ENCODE assay signal across 20 mouse cellular contexts in genomic region chr7:96511018-96511609, GRCm38 (mm10).
DNase-seq lines count a peak whose midpoint lies in the region; ATAC-seq and TF ChIP-seq lines count a peak whose summit lies in the region.
"Had no signal": no experiment of that assay in that cellular context is flagged by ENCODE, and none has a peak within 500 bp of the region (broad histone marks: within the 10 kb centered on the region; RNA-seq: fewer than 3 reads in every experiment).

No protein-coding gene starts in this region.

- no peak overlapping the region for H3K4me3 ChIP-seq in kidney, embryonic 14.5 days (ENCODE audit: low read length)
- no peak overlapping the region for H3K4me3 ChIP-seq in embryonic facial prominence, embryonic 14.5 days (ENCODE audit: low read depth, low read length)
- no peak overlapping the region for H3K4me3 ChIP-seq in forebrain, postnatal 0 days (ENCODE audit: low read depth, low read length)
- no peak overlapping the region for H3K4me3 ChIP-seq in stomach, embryonic 15.5 days (replicated peaks)
- H3K4me3 ChIP-seq: hindbrain, embryonic 13.5 days; neural tube, embryonic 13.5 days had no signal

- ATAC-seq in kidney, embryonic 14.5 days (ENCODE audit: low FRiP score, low TSS enrichment): no peak
- no peak for ATAC-seq in embryonic facial prominence, embryonic 14.5 days (ENCODE audit: low read depth)
- ATAC-seq in forebrain, postnatal 0 days: 0 out of 2 replicates have a peak, but pooled peaks have one; percentile 5
- ATAC-seq in stomach, embryonic 15.5 days (ENCODE audit: insufficient read depth, low FRiP score, low read depth): peak; percentile 50; the same call in 1 of the 2 replicates
- ATAC-seq: activated CD4-positive, CD25-positive, alpha-beta regulatory T cell, adult 4 months; Patski had no signal

- no peaks in the 10 kb centered on the region for H3K27me3 ChIP-seq in kidney, embryonic 14.5 days (ENCODE audit: control insufficient read depth, insufficient read depth, low read length)
- H3K27me3 ChIP-seq in embryonic facial prominence, embryonic 14.5 days (replicated peaks; ENCODE audit: control insufficient read depth, insufficient read depth, low read length): no peaks in the 10 kb centered on the region
- no peaks in the 10 kb centered on the region for H3K27me3 ChIP-seq in forebrain, postnatal 0 days (ENCODE audit: insufficient read depth, low read length)
- no peaks in the 10 kb centered on the region for H3K27me3 ChIP-seq in stomach, embryonic 15.5 days (replicated peaks)
- H3K27me3 ChIP-seq: hindbrain, embryonic 13.5 days; neural tube, embryonic 13.5 days; Patski had no signal

- H3K27ac ChIP-seq in kidney, embryonic 14.5 days (ENCODE audit: low read depth, low read length): peak overlapping the region; percentile 76
- H3K27ac ChIP-seq in embryonic facial prominence, embryonic 14.5 days (replicated peaks; ENCODE audit: low read depth, low read length): peak overlapping the region; percentile 30; the same call in 1 of the 2 replicates
- peak overlapping the region; percentile 67 for H3K27ac ChIP-seq in forebrain, postnatal 0 days (ENCODE audit: low read depth, low read length)
- H3K27ac ChIP-seq in stomach, embryonic 15.5 days: peak overlapping the region; percentile 62; the same call in 1 of the 2 replicates
- H3K27ac ChIP-seq: neural tube, embryonic 13.5 days had no signal

- H3K9me3 ChIP-seq in kidney, embryonic 14.5 days (ENCODE audit: control insufficient read depth, low read length): no peaks in the 10 kb centered on the region
- H3K9me3 ChIP-seq in embryonic facial prominence, embryonic 14.5 days (ENCODE audit: control insufficient read depth, low read length): no peaks in the 10 kb centered on the region
- no peaks in the 10 kb centered on the region for H3K9me3 ChIP-seq in forebrain, postnatal 0 days (ENCODE audit: low read length)
- no peaks in the 10 kb centered on the region for H3K9me3 ChIP-seq in stomach, embryonic 15.5 days
- H3K9me3 ChIP-seq: hindbrain, embryonic 13.5 days; neural tube, embryonic 13.5 days had no signal

- TF ChIP-seq CTCF in forebrain, postnatal 0 days (IDR thresholded peaks at IDR 0.05; ENCODE audit: low read depth): no peak

- 62% methylated on average over 7 of the region's 7 CpGs for WGBS in kidney, embryonic 14.5 days
- WGBS in embryonic facial prominence, embryonic 14.5 days: 61% methylated on average over 7 of the region's 7 CpGs
- 78% methylated on average over 7 of the region's 7 CpGs for WGBS in forebrain, postnatal 0 days
- WGBS in stomach, embryonic 15.5 days: 57% methylated on average over 7 of the region's 7 CpGs

- H3K9ac ChIP-seq in kidney, embryonic 14.5 days (ENCODE audit: low read depth, low read length): no peak overlapping the region
- H3K9ac ChIP-seq in embryonic facial prominence, embryonic 14.5 days (ENCODE audit: low read depth, low read length): no peak overlapping the region
- no peak overlapping the region for H3K9ac ChIP-seq in forebrain, postnatal 0 days
- no peak overlapping the region for H3K9ac ChIP-seq in stomach, embryonic 15.5 days
- H3K9ac ChIP-seq: hindbrain, embryonic 13.5 days; neural tube, embryonic 13.5 days had no signal

- no peak overlapping the region for H3K4me2 ChIP-seq in kidney, embryonic 14.5 days (replicated peaks; ENCODE audit: low read depth, low read length)
- H3K4me2 ChIP-seq in embryonic facial prominence, embryonic 14.5 days (ENCODE audit: low read depth, low read length): no peak overlapping the region
- H3K4me2 ChIP-seq in forebrain, postnatal 0 days (ENCODE audit: low read depth): no peak overlapping the region
- no peak overlapping the region for H3K4me2 ChIP-seq in stomach, embryonic 15.5 days
- H3K4me2 ChIP-seq: hindbrain, embryonic 13.5 days; midbrain, embryonic 11.5 days; neural tube, embryonic 13.5 days had no signal

- peaks cover 14% of the 10 kb centered on the region for H3K4me1 ChIP-seq in kidney, embryonic 14.5 days (ENCODE audit: control insufficient read depth, insufficient read depth, low read length)
- H3K4me1 ChIP-seq in embryonic facial prominence, embryonic 14.5 days (ENCODE audit: control insufficient read depth, insufficient read depth, low read length): peaks cover 20% of the 10 kb centered on the region
- peaks cover 6% of the 10 kb centered on the region; the same call in 1 of the 2 replicates for H3K4me1 ChIP-seq in forebrain, postnatal 0 days (ENCODE audit: insufficient read depth)
- H3K4me1 ChIP-seq in stomach, embryonic 15.5 days: peaks cover 12% of the 10 kb centered on the region; the same call in 1 of the 2 replicates

- DNase-seq in kidney, postnatal 10 days: no peak
- DNase-seq in embryonic facial prominence, embryonic 14.5 days (ENCODE audit: low spot score): no peak
- DNase-seq in forebrain, postnatal 0 days: no peak
- no peak for DNase-seq in adrenal gland, adult 2 months
- no peak for DNase-seq in urinary bladder, postnatal 4 days (ENCODE audit: low spot score in 2 of 2)
- DNase-seq: adrenal gland, postnatal 25 days; cerebellum, adult 2 months; heart, adult 11 months; kidney, adult 2 months; liver; lung, adult 18-20 months; lung, postnatal 4 days; thymus, adult 18-20 months had no signal

- no peaks in the 10 kb centered on the region for H3K36me3 ChIP-seq in kidney, embryonic 14.5 days (ENCODE audit: control insufficient read depth, insufficient read depth, low read length)
- H3K36me3 ChIP-seq in embryonic facial prominence, embryonic 14.5 days (ENCODE audit: control insufficient read depth, insufficient read depth, low read length): no peaks in the 10 kb centered on the region
- H3K36me3 ChIP-seq in forebrain, postnatal 0 days (ENCODE audit: insufficient read depth): no peaks in the 10 kb centered on the region
- no peaks in the 10 kb centered on the region for H3K36me3 ChIP-seq in stomach, embryonic 15.5 days
- H3K36me3 ChIP-seq: hindbrain, embryonic 13.5 days; neural tube, embryonic 13.5 days had no signal

Comparison
In these comparisons a context has a peak if more than half of its experiments do, and no peak if none do; other contexts are left out.
1. ATAC-seq: peak in forebrain, postnatal 0 days (single experiment) and stomach, embryonic 15.5 days (single experiment); none in kidney, embryonic 14.5 days (single experiment) and embryonic facial prominence, embryonic 14.5 days (single experiment).
2. Peak in every context shown above with its lines, with median percentiles within 50 percentile points of each other: H3K27ac ChIP-seq.